Mouse (Mus musculus) testis, adult 2 months (tissue): Measurements from ENCODE around the gene Ispd.

Source experiments
- CTCF ChIP-seq: fragments of 200-500 bp; IDR thresholded peaks from 2 replicates; pipeline ENCODE4 v1.5.1; 2012; ENCODE audit warnings: low read depth, mild to moderate bottlenecking, inconsistent platforms, low read length, moderate library complexity; ENCODE audit not compliant: control insufficient read depth, insufficient read depth, insufficient replicate concordance
- POLR2A ChIP-seq: fragments of 200-500 bp; IDR thresholded peaks from 2 replicates; pipeline ENCODE4 v1.6.1; 2012; ENCODE audit warnings: low read depth, mild to moderate bottlenecking, inconsistent platforms, low read length, moderate library complexity; ENCODE audit not compliant: control insufficient read depth

DNA sequence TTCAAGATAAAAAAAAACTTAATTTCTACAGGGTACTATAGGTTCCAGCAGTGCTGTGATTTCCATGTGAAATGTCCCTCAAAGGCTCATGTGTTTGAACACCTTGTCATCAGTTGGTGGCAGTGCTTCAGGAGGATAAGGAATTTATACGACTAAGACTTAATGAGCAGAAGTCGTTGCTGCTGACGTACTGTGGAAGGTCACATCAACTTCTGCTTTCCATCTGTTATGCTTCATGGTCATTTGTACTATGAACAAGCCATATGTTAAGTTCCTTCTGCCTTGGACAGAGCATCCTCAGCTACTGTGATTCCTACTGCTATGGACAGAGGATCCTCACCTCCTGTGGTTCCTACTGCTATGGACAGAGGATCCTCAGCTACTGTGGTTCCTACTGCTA lies 21.2 kb upstream of the Ispd start:
- TF ChIP-seq CTCF (no peak), POLR2A (no peak)
